Mouse (Mus musculus) heart, embryonic 14.5 days (tissue): Measurements from ENCODE around the gene Gas7. TPM values are rescaled to one million over a fixed set of nuclear protein-coding genes. Genes with fewer than 3 reads are reported as not detected.

Source experiments
- ATAC-seq: fragments of 200-750 bp; cut with Nextera tagmentation; 2 replicates; pipeline ENCODE4 v1.8.0; 2017; ENCODE audit warnings: low read depth, moderate TSS enrichment; ENCODE audit not compliant: insufficient number of reproducible peaks, insufficient read depth, low FRiP score
- H3K27ac ChIP-seq, 2 experiments: fragments of 200-500 bp in 1 of 2; fragments of 300-500 bp in 1 of 2; sonication (generic) in 1 of 2; replicated peaks in 1 of 2; 2 replicates each; pipeline ENCODE4 v1.5.1; 2012 to 2014; ENCODE audit warnings: low read depth in 2 of 2, low read length in 2 of 2, control low read depth in 1 of 2, mild to moderate bottlenecking in 1 of 2, mixed read lengths in 1 of 2; ENCODE audit not compliant: control insufficient read depth in 1 of 2, insufficient read depth in 1 of 2
- H3K27me3 ChIP-seq: fragments of 300-500 bp; sonication (generic); 2 replicates; pipeline ENCODE4 v1.6.1; 2014; ENCODE audit warnings: mild to moderate bottlenecking, low read length, control low read depth; ENCODE audit not compliant: control insufficient read depth, insufficient read depth
- H3K36me3 ChIP-seq: fragments of 300-500 bp; sonication (generic); 2 replicates; pipeline ENCODE4 v1.6.1; 2014; ENCODE audit warnings: mild to moderate bottlenecking, control low read depth, low read length, mixed read lengths; ENCODE audit not compliant: control insufficient read depth, insufficient read depth
- H3K4me1 ChIP-seq, 2 experiments: fragments of 200-500 bp in 1 of 2; fragments of 300-500 bp in 1 of 2; sonication (generic) in 1 of 2; 2 replicates each; pipeline ENCODE4 v1.6.1; 2012 to 2014; ENCODE audit warnings: low read length in 2 of 2, control low read depth in 1 of 2, mixed read lengths in 1 of 2; ENCODE audit not compliant: control insufficient read depth in 2 of 2, insufficient read depth in 2 of 2
- H3K4me2 ChIP-seq: fragments of 300-500 bp; sonication (generic); 2 replicates; pipeline ENCODE4 v1.6.1; 2014; ENCODE audit warnings: mild to moderate bottlenecking, low read length
- H3K4me3 ChIP-seq, 2 experiments: fragments of 200-500 bp in 1 of 2; fragments of 300-500 bp in 1 of 2; sonication (generic) in 1 of 2; 2 replicates each; pipeline ENCODE4 v1.5.1; 2012 to 2014; ENCODE audit warnings: low read length in 2 of 2, mild to moderate bottlenecking in 2 of 2, control low read depth in 1 of 2, low read depth in 1 of 2, moderate library complexity in 1 of 2; ENCODE audit not compliant: control insufficient read depth in 1 of 2, insufficient read depth in 1 of 2
- H3K9ac ChIP-seq: fragments of 300-500 bp; sonication (generic); 2 replicates; pipeline ENCODE4 v1.6.1; 2014; ENCODE audit warnings: mild to moderate bottlenecking, low read length
- H3K9me3 ChIP-seq: fragments of 300-500 bp; sonication (generic); 2 replicates; pipeline ENCODE4 v1.6.1; 2016; ENCODE audit warnings: low read length, control low read depth; ENCODE audit not compliant: control insufficient read depth
- WGBS: fragments of 180-500 bp; shearing (Covaris S2); extraction: QIAGEN DNeasy Blood & Tissue Kit; methylation state at CpG from one replicate; pipeline ENCODE4 v1.1.7; 2014; 5-methylcytosine and 5-hydroxymethylcytosine counted together
- polyA plus RNA-seq: library from polyadenylated mRNA; unstranded; fragments of >200 nt; fragmentation: Nextera tagmentation; extraction: Ambion mirVana; gene quantifications from 2 replicates; pipeline ENCODE4 v1.2.1, GENCODE M21; 2014

Gene Gas7
- polyA plus RNA-seq, 1 experiment from 2014 or later = 7.5 TPM

GRCm38 (mm10) chr11:67722399-67723156 lies 267.3 kb downstream of the Gas7 start:
- Histone ChIP-seq H3K27ac (no peak overlapping the region), H3K9me3 (no peaks in the 10 kb centered on the region), H3K4me1 (peaks cover 4 to 15% of the 10 kb centered on the region in 2 experiments; a peak in 3 of 4 replicates), H3K36me3 (no peaks in the 10 kb centered on the region), H3K4me3 (no peak overlapping the region), H3K4me2 (no peak overlapping the region), H3K27me3 (no peaks in the 10 kb centered on the region), H3K9ac (no peak overlapping the region)
- WGBS = 76% methylated on average over 7 of the region's 7 CpGs
- no peak for ATAC-seq

- WGBS = 71% methylated on average over 8 of the region's 8 CpGs
- Histone ChIP-seq H3K4me1 (peaks cover 4 to 15% of the 10 kb centered on the region in 2 experiments; a peak in 3 of 4 replicates), H3K4me3 (no peak overlapping the region), H3K27ac (no peak overlapping the region), H3K9ac (no peak overlapping the region), H3K4me2 (no peak overlapping the region), H3K27me3 (no peaks in the 10 kb centered on the region), H3K36me3 (no peaks in the 10 kb centered on the region), H3K9me3 (no peaks in the 10 kb centered on the region)
- ATAC-seq = no peak
Observed at GRCm38 (mm10) chr11:67723231-67724013, 268.2 kb downstream of the Gas7 start.

- Histone ChIP-seq H3K9me3 (0 out of 2 replicates have a peak, but pooled peaks cover 4% of the 10 kb centered on the region), H3K36me3 (no peaks in the 10 kb centered on the region), H3K4me2 (no peak overlapping the region), H3K9ac (no peak overlapping the region), H3K27me3 (no peaks in the 10 kb centered on the region), H3K4me1 (peaks cover 3 to 4% of the 10 kb centered on the region in 2 experiments; a peak in 3 of 4 replicates), H3K27ac (no peak overlapping the region), H3K4me3 (no peak overlapping the region)
- 56% methylated on average over 6 of the region's 6 CpGs for WGBS
- no peak for ATAC-seq
Observed at GRCm38 (mm10) chr11:67727095-67727494, 271.9 kb downstream of the Gas7 start.

DNA sequence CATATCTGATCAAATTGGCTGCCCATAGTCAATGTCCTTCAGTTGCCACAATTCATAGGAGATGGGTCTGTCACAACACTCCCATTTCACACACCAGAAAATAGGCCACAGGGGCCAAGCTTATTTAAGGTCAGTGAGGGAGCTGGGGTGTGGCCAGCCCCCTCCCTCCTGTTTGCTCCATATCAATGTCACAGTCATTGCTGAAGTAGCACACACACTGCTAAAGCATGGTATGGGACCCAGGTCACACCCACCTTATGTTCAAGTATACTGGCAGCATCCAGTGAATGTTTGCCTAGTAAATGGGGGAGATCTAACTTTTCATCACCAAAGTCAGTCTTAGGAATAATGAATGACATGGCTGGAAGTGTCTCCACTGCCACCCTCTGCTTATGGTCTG lies 273.5 kb downstream of the Gas7 start:
- Histone ChIP-seq H3K27me3 (no peaks in the 10 kb centered on the region), H3K9me3 (0 out of 2 replicates have a peak, but pooled peaks cover 4% of the 10 kb centered on the region), H3K4me1 (peaks cover 3 to 4% of the 10 kb centered on the region in 2 experiments; a peak in 3 of 4 replicates), H3K4me2 (no peak overlapping the region), H3K27ac (no peak overlapping the region), H3K9ac (no peak overlapping the region), H3K4me3 (no peak overlapping the region), H3K36me3 (no peaks in the 10 kb centered on the region)
- ATAC-seq = no peak

DNA sequence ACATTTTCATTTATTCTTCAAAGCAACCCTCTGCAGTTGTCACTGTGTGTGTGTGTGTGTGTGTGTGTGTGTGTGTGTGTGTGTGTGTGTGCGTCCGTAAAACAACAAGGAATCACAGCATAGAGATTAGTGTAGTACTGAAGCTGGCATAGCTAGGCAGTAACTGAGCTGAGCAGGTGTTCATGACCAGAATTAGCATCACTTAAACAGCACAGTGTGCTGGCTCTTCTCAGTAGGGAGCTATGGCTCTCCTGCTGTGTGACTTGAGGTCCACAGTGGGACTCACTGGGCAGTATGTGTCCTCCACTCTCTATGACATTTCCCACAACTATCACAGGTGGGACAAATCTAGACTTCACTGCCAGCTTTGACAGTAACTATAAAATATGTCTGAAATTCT lies 275.8 kb downstream of the Gas7 start:
- 0 out of 2 replicates have a peak, but pooled peaks cover 4% of the 10 kb centered on the region for H3K9me3 ChIP-seq
- ATAC-seq = no peak
- peaks cover 3 to 4% of the 10 kb centered on the region in 2 experiments; a peak in 3 of 4 replicates for H3K4me1 ChIP-seq
- no peaks in the 10 kb centered on the region for H3K36me3 ChIP-seq
- H3K4me3 ChIP-seq = no peak overlapping the region
- H3K27ac ChIP-seq = no peak overlapping the region
- H3K4me2 ChIP-seq = no peak overlapping the region
- 96% methylated on average over 2 of the region's 2 CpGs for WGBS
- H3K27me3 ChIP-seq = no peaks in the 10 kb centered on the region
- H3K9ac ChIP-seq = no peak overlapping the region

DNA sequence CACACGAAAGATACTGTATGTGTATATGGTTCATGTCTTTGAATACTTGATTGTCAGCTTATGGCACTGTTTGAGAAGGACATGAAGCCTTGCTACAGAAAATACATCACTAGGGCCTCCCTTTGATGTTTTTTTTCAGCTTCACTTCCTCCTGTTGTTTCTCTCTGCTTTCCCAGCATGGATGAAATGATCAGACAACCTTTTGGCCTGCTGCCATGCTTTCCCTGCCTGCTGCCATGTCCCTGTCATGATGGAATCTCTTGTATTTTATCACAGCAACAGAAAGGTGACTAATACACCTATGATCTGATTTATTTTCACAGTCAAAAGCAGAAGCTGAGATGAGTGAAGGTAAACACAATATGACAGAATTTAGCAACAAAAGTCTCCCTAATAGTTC lies 278.5 kb downstream of the Gas7 start:
- Histone ChIP-seq H3K27me3 (no peaks in the 10 kb centered on the region), H3K9ac (no peak overlapping the region), H3K9me3 (0 out of 2 replicates have a peak, but pooled peaks cover 4% of the 10 kb centered on the region), H3K4me1 (no peaks in the 10 kb centered on the region), H3K36me3 (no peaks in the 10 kb centered on the region), H3K27ac (no peak overlapping the region), H3K4me3 (no peak overlapping the region), H3K4me2 (no peak overlapping the region)
- ATAC-seq = no peak
- WGBS = 57% methylated on average over 1 of the region's 1 CpGs

GRCm38 (mm10) chr11:67734597-67734996 lies 279.4 kb downstream of the Gas7 start:
- WGBS = 67% methylated on average over 3 of the region's 3 CpGs
- Histone ChIP-seq H3K9ac (no peak overlapping the region), H3K27ac (no peak overlapping the region), H3K9me3 (0 out of 2 replicates have a peak, but pooled peaks cover 4% of the 10 kb centered on the region), H3K4me3 (no peak overlapping the region), H3K4me1 (no peaks in the 10 kb centered on the region), H3K36me3 (no peaks in the 10 kb centered on the region), H3K4me2 (no peak overlapping the region), H3K27me3 (no peaks in the 10 kb centered on the region)
- no peak for ATAC-seq
